Mouse (Mus musculus): ENCODE data around the gene Ccdc194.

The Ccdc194 gene

GRCm38 (mm10) chr8:71507589-71508104, 17.9 kb downstream of the Ccdc194 start:
- DNase-seq: peak; percentile 78

- peak; percentile 67 for DNase-seq
These were observed 19.5 kb downstream of the Ccdc194 start for GRCm38 (mm10) chr8:71505979-71506378.

- no peak for DNase-seq
These were observed 20.2 kb downstream of the Ccdc194 start for GRCm38 (mm10) chr8:71505326-71505725.

GRCm38 (mm10) chr8:71504349-71504748, 21.2 kb downstream of the Ccdc194 start:
- no peak for DNase-seq

- DNase-seq: no peak
These were observed 26.5 kb downstream of the Ccdc194 start for GRCm38 (mm10) chr8:71498816-71499690.

GRCm38 (mm10) chr8:71497881-71498501, 27.5 kb downstream of the Ccdc194 start:
- no peak for DNase-seq

GRCm38 (mm10) chr8:71497077-71497645, 28.4 kb downstream of the Ccdc194 start:
- DNase-seq: no peak

- peak; percentile 73 for DNase-seq
These were observed 29.0 kb downstream of the Ccdc194 start for GRCm38 (mm10) chr8:71496481-71496880.

- peak; percentile 35 for DNase-seq
These were observed 29.7 kb downstream of the Ccdc194 start for GRCm38 (mm10) chr8:71495811-71496210.

- DNase-seq: peak; percentile 85
These were observed 30.5 kb downstream of the Ccdc194 start for GRCm38 (mm10) chr8:71495039-71495438.

GRCm38 (mm10) chr8:71488454-71488853, 37.1 kb downstream of the Ccdc194 start:
- peak; percentile 86 for DNase-seq

- DNase-seq: peak; percentile 71
These were observed 37.6 kb downstream of the Ccdc194 start, which contains the start of gene Gtpbp3 for GRCm38 (mm10) chr8:71487691-71488445. Gene Gtpbp3 (plus strand): TSS chr8:71488103.

- DNase-seq: no peak
These were observed 39.4 kb downstream of the Ccdc194 start for GRCm38 (mm10) chr8:71486136-71486529.

- peak; percentile 84 for DNase-seq
These were observed 40.1 kb downstream of the Ccdc194 start, which contains the start of gene Ano8 for GRCm38 (mm10) chr8:71485142-71486135. Gene Ano8 (minus strand): TSS chr8:71485963.

- DNase-seq: no peak
These were observed 40.8 kb downstream of the Ccdc194 start for GRCm38 (mm10) chr8:71484736-71485135.

- no peak for DNase-seq
These were observed 41.6 kb downstream of the Ccdc194 start for GRCm38 (mm10) chr8:71483932-71484331.

GRCm38 (mm10) chr8:71478943-71479342, 46.6 kb downstream of the Ccdc194 start:
- no peak for DNase-seq

GRCm38 (mm10) chr8:71477196-71477845, 48.2 kb downstream of the Ccdc194 start:
- DNase-seq: no peak

GRCm38 (mm10) chr8:71476099-71476940, 49.2 kb downstream of the Ccdc194 start:
- DNase-seq: peak; percentile 83

- no peak for DNase-seq
These were observed 49.8 kb downstream of the Ccdc194 start for GRCm38 (mm10) chr8:71475702-71476075.

All from cerebellum, adult 8-10 months (tissue).